Mouse (Mus musculus) granulocyte monocyte progenitor cell, adult 5-6 weeks (primary cell): ENCODE data around the gene Cd96. TPM values are rescaled to one million over a fixed set of nuclear protein-coding genes. Genes with fewer than 3 reads are reported as not detected.
A peak's percentile ranks its signal among the peaks of the same experiment; 100 is the strongest.

Experiments
- ATAC-seq: replicated peaks from 2 replicates; pipeline ENCODE4 v1.8.0; 2016; ENCODE audit warnings: mild to moderate bottlenecking, moderate TSS enrichment, inconsistent platforms; ENCODE audit not compliant: poor library complexity, severe bottlenecking
- total RNA-seq, 2 experiments: library from RNA; stranded (forward) in 1 of 2; stranded (reverse) in 1 of 2; fragments of 200-712, 200-1000 nt in 1 of 2; fragments of >200 nt in 1 of 2; fragmentation: Nextera tagmentation in 1 of 2; gene quantifications; 2 replicates each; pipeline ENCODE4 v1.2.3; 2014 to 2017

Cd96 gene
- total RNA-seq, 2 experiments from 2014 or later, result 0.92 to 1.1 TPM

DNA sequence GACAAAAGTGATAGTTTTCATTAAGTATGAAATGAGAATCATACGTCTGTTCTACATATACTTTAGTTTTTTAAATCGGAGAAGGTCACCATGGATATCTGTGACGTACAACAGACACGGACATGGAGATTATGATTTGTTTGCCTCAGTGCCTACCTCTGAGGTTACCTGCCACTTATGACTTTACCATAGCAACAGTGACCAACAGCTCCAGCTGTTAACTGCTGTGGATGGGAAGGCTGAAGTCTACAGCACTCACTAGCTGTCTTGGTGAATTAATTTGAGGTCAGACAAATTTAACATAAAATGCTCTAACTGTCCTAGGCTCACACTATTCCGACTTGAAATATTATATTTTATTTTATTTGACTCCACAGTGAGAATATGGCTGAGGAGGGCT, 56.8 kb downstream of the Cd96 start:
- no peak for ATAC-seq

DNA sequence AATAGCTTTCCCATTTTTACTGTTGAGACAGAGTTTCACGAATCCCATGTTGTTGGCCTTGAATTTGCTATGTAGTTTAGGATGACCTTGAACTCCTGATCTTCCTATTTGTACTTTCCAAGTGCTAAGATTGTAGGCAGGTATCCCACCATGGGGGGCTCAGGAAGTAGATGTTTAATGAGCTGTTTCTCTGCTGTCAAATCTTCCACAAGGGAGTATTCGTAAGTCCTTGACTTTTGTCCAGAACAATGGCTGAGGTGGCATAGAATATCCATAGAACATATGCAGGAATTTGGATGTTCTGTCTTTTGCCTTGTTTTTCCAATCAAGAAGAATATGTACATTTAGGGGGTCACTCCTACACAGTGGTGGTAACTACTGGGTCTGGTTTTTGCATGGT, 73.1 kb downstream of the Cd96 start:
- no peak for ATAC-seq

DNA sequence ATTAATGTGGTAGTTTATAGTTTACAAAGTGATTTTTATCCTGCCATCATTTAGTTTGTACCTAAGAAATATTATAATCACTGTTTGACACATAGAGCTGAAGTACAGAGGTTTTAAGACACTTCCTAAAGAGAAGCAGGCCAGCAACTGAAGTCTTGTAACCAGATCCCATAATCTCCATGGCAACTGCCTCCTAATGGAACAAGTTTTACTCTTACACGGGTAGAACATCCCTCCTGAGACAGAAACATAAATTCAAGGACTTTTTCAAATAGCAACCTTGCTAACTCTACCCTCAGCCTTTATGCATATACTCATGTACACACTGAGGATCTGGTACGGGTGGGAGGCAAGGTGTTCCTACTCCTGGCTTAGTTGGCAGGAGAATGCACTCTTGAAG, 83.8 kb downstream of the Cd96 start:
- no peak for ATAC-seq

DNA sequence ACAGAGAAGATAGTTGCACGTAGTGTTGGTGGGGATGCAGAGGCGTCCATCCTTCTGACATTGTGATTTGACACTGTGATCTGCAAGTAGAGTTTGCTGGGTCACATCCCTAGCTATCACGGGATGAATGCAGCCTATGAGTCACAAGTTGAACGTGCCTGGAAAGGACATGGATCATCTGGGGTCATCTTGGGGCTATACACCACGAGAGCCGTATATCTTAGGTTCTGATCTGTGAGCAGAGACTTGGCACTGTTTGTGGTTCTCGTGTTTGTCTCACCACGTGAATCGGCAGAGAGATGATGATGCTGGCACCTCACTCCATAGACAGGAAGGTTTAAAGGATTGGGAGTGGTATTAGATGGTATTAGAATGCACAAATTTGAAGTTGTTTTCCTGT, 86.2 kb downstream of the Cd96 start:
- no peak for ATAC-seq

DNA sequence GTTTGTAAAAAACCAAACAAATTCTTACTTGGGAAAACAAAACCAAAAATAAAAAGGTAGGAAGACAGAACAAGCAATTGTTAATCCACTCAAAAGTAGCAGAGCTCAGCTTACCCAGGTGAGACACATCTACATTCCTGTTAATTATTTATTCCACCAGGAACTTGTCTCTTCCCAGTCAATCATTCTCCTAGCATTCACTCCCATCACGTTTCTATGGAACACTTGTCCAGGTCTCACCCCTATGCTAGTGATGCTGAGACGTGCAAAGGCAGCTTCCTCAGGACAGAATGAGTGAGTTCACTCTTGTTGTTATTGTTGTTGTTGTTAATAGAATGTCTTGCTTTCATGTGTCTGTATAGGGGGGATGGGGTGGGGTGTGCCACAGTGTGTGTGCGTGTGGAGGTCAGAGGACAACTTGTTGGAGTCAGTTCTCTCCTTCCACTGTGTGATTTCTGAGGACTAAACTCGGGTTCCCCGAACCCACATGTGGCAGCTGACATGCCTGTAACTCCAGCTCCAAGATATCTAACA, 97.0 kb downstream of the Cd96 start:
- ATAC-seq, result no peak

DNA sequence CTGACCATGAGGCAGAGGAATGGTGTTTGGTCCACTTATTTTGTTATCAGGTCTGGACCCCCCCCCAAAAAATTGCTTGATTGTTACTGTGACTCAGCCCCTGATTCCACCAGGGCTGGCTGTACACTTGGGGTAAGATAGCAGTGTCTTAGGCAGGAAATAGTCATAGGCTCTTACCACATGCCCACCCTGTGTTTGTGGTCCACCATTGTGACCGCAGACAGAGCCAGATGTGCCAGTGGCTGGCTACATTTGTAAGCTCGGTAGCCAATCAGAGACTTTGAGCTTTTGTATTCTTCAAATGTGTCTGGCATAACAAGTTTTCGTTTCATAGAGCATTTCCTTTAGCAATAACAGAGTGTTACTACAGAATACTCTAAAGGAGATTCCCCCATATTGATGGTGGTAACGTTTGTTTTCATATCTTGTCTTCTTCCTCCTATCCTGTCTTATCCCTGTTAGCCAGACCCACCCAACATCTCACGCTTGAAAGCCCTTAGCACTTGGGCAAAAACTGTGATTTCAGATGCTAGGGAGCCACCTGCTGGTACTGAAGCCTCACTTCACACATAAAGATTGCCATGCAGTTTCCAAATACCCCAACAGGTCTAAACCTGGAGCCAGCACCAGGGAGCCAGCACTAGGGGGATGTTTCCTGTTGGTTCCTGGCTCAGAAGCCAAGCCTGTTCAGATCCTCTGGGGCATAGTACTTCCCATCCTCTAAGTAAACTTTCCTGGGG, 97.7 kb downstream of the Cd96 start:
- peak; percentile 98 for ATAC-seq

DNA sequence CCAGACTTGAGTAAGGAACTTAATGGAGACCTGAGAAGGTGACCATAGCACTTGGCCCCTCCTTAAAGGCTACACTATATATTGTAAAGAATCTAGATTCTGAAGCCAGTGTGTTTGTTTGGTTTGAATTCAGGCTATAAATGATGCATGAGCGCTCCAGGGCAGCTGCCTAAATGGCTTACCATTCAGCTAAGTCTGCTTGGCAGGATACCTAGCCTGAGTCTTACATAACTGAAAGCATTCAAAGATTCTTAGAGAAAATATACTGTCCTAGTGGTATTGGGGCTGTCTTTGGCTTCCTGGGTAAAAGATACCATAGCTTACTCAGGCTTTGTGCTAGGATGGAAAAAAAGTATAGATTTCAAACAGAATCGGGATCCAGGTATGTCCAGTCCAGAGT, 98.7 kb downstream of the Cd96 start:
- no peak for ATAC-seq

DNA sequence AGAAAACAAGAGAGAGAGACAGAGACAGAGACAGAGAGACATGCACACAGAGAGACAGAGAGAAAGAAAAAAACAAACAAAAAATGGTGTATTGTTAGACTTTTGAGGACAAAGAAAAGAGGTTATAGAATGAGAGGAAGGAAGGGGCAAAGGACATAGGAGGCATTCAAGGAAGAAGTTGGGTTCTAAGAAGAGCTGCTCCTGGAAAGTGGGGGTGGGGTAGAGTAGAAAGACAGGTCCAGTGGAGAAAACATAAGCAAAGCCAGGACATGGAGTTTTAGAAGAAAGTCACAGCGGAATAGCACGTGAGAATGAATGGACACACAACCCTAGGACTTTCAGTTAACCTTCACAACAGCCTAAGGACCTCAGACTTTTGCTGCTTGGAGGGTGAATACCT, 99.7 kb downstream of the Cd96 start:
- ATAC-seq, result no peak

DNA sequence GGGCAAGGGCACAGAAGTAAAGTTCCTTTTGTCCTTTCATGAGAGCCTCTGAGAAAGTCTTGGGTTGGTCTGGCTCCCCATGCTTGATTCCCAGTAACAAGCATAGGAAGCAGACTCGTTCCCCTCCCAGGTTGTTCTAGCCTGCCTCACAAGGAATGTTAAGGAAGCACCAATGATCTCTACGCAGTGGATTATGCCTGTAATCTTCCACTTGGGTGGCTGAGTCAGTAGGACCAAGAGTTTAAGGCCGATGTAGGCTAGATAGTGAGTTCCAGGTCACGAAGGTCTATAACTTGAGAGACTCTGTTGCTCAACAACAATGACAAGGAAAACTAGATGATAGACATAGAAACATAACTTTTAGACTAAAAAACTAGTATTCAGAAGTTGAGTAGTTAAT, 100.3 kb downstream of the Cd96 start:
- no peak for ATAC-seq

DNA sequence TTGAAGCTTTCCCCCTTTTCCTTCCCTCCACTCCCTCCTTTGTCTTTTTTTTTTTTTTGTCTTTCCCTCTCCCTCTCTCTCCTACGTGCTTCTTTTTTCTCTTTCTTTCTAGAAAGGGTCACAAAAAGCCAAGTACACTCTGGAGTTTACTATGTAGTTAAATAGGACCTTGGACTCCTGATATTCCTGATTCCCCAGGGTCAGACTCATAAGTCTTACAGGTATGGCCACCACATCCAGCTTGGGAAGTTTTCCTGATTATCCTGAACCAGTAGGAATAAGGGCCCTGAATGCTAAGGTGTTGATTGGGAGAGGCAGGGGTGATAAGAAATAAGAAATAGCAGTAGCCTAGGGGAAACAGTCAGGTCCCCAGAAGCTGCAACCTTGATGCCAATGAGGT, 100.7 kb downstream of the Cd96 start:
- ATAC-seq, result no peak

DNA sequence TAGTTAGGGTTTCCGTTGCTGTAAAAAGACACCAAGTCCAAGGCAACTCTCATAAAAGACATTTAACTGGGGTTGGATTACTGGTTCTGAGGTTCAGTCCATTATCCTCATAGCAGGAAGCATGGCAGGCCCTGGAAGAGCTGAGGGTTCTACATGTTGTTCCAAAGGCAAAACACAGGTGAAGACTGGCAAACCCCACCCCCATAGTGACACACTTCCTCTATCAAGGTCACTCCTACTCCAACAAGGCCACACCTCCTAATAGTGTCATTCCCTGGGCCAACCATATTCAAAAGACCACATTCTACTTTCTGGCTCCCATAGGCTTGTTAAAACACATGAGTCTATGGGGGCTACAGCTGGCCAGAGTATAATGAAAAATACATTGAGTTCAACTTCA, 108.4 kb downstream of the Cd96 start:
- no peak for ATAC-seq

DNA sequence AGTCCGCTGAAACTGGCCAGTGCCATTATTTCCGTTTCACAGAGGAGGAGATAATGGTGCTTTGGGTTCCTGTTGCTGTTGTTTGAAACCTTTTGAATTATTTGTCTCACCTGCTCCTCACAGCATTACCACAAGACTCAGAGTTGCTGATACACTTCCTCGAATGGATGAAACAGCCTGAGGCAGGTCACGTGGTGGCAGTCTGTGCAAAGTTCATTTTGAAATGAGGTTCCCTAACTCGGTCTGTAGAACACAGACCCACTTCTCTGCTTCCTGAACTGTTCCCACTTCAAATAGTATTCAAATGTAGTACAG, 109.2 kb downstream of the Cd96 start:
- ATAC-seq, result peak; percentile 26

DNA sequence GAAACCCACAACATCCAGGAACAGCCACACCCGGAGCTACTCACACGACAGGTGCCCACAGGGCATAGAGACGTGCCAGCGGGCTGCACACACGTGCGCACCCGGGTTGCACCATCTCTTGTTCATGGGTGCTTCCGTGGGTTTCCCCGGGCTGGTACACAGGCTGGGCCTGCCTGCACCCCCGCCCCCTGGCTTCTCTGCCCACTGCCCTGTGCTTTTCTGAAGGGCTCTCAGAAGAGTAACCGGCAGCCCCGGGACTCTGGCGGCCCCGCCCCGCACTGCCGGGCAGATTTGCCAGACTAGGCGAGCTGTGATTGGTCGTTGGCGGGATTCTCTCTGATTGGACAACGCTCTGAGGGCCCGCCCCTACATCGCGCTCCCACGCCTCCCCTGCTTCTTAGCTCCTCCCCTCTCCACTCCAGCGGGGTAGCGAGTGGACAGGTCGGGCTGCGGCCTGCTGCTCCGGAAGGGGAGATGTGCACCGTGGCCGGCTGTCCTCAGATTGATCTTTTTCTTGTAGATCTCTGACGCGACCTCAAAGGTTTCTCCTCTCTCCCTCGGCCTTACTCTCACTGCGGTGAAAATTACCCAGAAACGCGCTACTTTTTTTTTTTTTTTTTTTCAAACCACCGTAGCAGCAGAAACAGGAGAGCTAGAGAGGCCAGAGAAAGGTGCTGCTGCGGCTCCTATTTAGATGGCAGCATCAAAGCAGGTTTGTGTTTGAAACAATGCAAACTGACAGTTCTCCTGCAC, 109.7 kb downstream of the Cd96 start, which contains the start of gene Plcxd2:
Plcxd2 (minus strand) TSS at position 66 of the 753 bp plus-strand sequence.
- peak; percentile 94 for ATAC-seq

DNA sequence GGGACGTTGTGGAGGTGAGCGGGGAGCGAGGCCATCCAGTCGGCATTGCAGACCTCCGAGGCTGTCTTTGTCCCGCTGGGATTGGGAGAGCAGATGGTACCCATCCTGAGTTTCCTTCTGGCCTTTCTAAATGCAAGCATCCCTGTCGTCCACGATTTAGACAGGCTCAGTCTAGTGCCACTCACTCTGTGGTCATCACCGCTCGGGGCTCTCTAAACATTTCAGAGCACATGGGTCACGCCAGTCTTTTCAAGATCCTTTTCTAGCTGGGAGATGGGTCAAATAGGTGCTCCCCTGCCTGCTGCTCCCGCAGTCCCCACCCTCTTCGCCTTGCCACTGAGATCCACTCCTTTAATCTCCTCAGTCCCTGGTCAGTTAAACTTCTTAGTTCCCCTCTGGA, 110.3 kb downstream of the Cd96 start:
- ATAC-seq, result no peak

DNA sequence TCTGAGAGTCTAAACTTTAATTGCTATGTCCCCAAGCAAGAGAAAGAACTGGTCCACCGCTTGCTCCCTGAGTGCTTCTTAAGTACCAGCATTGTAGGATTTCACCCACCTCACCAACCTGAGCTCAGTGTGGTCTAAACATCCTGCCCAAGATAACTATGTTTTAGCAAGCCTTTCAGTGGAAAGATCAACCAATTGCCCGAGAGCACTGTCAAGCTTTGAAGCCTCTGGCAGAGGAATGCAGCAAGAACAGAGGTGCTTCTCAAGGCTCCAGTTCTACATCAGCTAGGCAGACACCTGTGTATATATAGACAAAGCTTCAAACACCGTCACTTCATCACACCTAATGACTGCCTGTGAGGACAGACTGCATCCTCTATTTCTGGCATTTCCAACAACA, 111.3 kb downstream of the Cd96 start:
- no peak for ATAC-seq

DNA sequence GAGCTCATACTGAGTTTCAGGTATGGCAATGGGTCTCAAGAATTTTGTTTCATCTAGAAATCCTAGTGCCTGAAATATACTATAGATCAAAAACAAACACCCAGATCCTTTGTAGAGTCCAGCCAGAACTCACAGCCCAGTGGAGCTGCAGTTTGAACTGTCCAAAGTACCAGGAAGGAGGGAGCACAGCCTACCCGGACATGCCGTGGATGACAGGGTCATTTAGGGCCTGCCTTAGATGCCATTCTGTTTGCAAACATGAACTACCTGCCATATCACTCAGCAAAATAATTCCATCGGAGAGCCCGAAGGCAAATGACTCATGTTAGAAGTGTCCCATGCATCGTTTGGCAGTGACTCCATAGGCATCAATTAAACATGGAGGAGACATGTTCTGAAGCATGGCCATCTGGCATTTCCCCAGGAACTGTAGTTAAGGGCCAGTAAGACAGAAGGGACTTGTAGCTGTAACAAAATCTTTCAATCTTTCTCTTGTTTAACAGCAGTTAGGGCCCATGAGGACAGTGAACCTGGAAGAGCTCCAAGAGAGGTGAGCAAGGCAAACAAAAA, 111.9 kb downstream of the Cd96 start:
- ATAC-seq, result no peak

DNA sequence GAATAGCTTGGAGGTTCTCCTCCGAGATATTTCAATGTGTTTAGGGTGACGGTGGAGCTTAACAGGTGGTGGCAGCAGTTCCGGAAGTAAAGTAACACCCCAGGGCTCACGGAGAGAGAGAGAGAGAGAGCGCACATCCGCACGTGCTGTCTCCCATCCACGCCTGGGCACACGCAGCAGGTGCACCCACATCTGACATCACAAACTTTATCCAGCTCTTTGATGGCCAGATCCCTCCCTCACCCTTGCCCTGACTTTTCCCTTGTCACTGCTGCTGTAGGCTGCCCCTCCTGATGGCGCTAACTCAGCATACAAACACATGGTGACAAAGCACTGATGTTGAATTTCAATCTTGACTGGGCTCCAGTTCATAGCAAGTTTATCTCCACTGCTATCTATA, 113.8 kb downstream of the Cd96 start:
- no peak for ATAC-seq

DNA sequence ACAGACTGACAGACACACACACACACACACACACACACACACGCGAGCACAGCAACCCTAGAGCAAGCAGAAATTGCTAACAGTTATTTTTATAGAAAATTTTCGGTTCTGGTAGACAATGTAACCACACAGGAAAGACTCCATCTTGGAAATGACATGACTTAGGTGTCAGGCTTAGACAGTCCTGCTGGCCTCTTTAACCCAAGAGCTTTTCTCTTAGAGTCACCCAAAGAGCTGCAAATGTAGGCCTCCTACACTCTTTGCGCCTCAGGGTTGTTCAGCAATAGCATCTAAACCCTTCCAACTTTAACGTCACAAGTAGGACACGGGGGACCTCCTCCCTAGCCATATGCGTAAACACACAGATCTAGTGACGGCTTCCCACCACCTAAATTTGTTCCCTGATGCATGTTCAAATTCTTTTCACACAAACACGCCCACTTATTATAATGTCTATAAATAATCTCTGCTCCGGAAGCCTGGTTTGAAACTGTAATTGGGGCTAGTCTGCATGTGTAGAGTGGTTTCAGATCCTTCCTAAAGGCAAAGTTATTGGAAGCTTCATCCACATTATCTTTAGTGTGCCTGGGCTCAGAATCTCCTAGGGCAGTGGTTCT, 118.4 kb downstream of the Cd96 start:
- ATAC-seq, result peak; percentile 65

DNA sequence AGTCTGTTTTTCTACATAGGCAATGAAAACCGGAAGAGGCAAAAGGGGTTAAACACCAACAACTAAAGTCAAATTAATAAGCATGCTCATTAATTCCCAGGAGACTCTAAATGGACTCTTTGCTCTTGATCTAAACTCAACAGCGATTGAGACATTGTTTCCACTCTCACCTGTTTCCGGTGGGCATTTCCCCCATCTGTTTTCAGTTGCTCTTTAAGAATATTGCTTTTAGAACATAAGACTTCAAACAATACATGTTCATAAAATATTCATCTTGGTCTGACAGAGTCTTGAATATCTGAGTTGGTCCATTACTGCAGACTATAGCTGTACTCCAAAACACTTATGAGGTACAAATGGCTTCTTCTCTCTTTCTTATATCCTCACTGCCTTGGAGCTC, 119.1 kb downstream of the Cd96 start:
- no peak for ATAC-seq

DNA sequence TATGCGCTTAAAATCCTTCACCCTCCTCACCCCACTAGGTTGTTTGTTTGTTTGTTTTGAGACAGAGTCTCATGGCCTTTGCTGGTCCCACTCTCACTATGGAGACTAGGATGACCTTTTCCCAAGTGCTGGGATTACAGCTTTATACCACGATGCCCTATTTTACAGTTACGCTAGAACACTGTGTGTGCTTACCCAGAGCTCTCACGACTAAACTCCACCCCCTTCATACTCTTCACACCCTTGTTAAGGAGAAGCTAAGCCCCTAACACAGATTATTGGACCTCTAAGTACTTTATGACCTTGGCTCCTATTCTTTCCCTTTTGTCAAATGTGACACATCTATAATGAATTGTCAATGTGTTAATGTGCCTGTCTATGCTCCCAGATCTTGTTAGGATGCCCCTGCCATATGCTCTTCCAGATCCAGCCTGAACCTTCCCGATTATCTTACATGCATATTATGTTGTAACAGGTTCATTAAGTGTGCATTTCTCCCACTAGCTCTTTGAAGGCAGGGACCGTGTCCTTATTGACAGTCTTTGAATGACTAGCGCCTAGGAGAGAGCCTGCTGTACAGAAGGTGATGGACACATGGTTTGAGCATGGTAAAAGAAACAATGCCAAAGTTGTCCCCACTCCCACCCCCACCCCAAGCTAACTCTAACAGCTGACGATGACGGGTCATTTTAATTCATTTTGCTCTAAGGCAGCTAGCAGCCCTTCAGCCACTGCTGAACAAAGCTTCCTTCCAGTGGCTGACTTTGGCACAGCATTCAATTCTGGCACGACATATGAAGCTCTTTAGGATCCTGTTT, 120.5 kb downstream of the Cd96 start:
- no peak for ATAC-seq
